Mouse (Mus musculus) adipose tissue, adult 10 weeks (tissue): Measurements from ENCODE around the gene Nphp3. TPM values are rescaled to one million over a fixed set of nuclear protein-coding genes. Genes with fewer than 3 reads are reported as not detected.

Source experiments
- polyA plus RNA-seq: library from polyadenylated mRNA; stranded (reverse); fragments of 350-450 nt; fragmentation: Illumina TruSeq; extraction: RNeasy Lipid Tissue Mini Kit (QIAGEN cat#74804); gene quantifications from one replicate; pipeline ENCODE4 v1.2.3, GENCODE M21; 2014; ENCODE audit warnings: low read depth, low replicate concordance

Gene Nphp3
- 6.3 TPM for polyA plus RNA-seq

GRCm38 (mm10) chr9:104001921-104002859 is at the start of gene Nphp3:
Gene Nphp3 (plus strand): TSS chr9:104002544.

GRCm38 (mm10) chr9:104040362-104040761 is 38.0 kb downstream of the Nphp3 start, which contains the start of gene Gm28305:
Gene Gm28305 (plus strand): TSS chr9:104040662.

GRCm38 (mm10) chr9:104062430-104063243 is 60.3 kb downstream of the Nphp3 start, which contains the start of gene Uba5:
Gene Uba5 (minus strand): TSS chr9:104063134.

GRCm38 (mm10) chr9:104063244-104063961 is 61.1 kb downstream of the Nphp3 start, which contains the start of gene Acad11:
Gene Acad11 (plus strand): TSS chr9:104063377.

Other genes with a start within 250 kb of the Nphp3 start
- gene Tmem108, start 240.7 kb upstream of the Nphp3 start, polyA plus RNA-seq = 0.99 TPM
- not detected for gene Gm28305, start 38.1 kb downstream of the Nphp3 start, polyA plus RNA-seq
- 49.5 TPM for gene Uba5, start 60.6 kb downstream of the Nphp3 start, polyA plus RNA-seq
- 56.8 TPM for gene Acad11, start 60.8 kb downstream of the Nphp3 start, polyA plus RNA-seq
- gene Ackr4, start 124.4 kb downstream of the Nphp3 start, polyA plus RNA-seq = 20.0 TPM